Mouse (Mus musculus) ES-E14 (cell line): ENCODE results near the gene Sec22c. TPM values are rescaled to one million over a fixed set of nuclear protein-coding genes. Genes with fewer than 3 reads are reported as not detected.

ENCODE experiments used
- DNase-seq: peaks from one replicate; pipeline ENCODE4 v3.0.0-alpha.2; 2013; ENCODE audit warnings: low read depth, low spot score
- H3K27ac ChIP-seq: 2 replicates; pipeline ENCODE4 v1.5.1; 2012; ENCODE audit warnings: low read depth, mild to moderate bottlenecking, low read length, moderate library complexity, mixed read lengths; ENCODE audit not compliant: poor library complexity, insufficient read depth, severe bottlenecking
- H3K36me3 ChIP-seq: 2 replicates; pipeline ENCODE4 v1.6.1; 2012; ENCODE audit warnings: mild to moderate bottlenecking, low read length, moderate library complexity, mixed read lengths; ENCODE audit not compliant: control insufficient read depth, poor library complexity, insufficient read depth, severe bottlenecking
- H3K4me1 ChIP-seq, 2 experiments: fragments of 150-350 bp in 1 of 2; sonication (generic) in 1 of 2; 2 replicates each; pipeline ENCODE4 v1.6.1; 2012; ENCODE audit warnings: low read length in 2 of 2, mild to moderate bottlenecking in 1 of 2, mixed read lengths in 1 of 2; ENCODE audit not compliant: control insufficient read depth in 2 of 2, insufficient read depth in 2 of 2, poor library complexity in 1 of 2
- H3K4me3 ChIP-seq, 2 experiments: fragments of 150-350 bp in 1 of 2; sonication (generic) in 1 of 2; 2 replicates each; pipeline ENCODE4 v1.5.1; 2012; ENCODE audit warnings: low read length in 2 of 2, low read depth in 1 of 2, mild to moderate bottlenecking in 1 of 2, mixed read lengths in 1 of 2; ENCODE audit not compliant: insufficient read depth in 1 of 2, poor library complexity in 1 of 2, severe bottlenecking in 1 of 2
- H3K9ac ChIP-seq: 2 replicates; pipeline ENCODE4 v1.6.1; 2012; ENCODE audit warnings: low read depth, mild to moderate bottlenecking, low read length, mixed read lengths; ENCODE audit not compliant: poor library complexity, insufficient read depth, severe bottlenecking
- H3K9me3 ChIP-seq: fragments of 150-350 bp; sonication (generic); 2 replicates; pipeline ENCODE4 v1.6.1; 2012; ENCODE audit warnings: low read depth, mild to moderate bottlenecking, low read length; ENCODE audit not compliant: control insufficient read depth, insufficient read depth
- CHD2 ChIP-seq: IDR thresholded peaks from 2 replicates; pipeline ENCODE4 v1.6.1; 2014; ENCODE audit warnings: mild to moderate bottlenecking, low read depth, low read length, inconsistent platforms
- HCFC1 ChIP-seq: IDR thresholded peaks from 2 replicates; pipeline ENCODE4 v1.6.1; 2012; ENCODE audit warnings: low read length, inconsistent platforms, borderline replicate concordance; ENCODE audit not compliant: insufficient read depth
- MAFK ChIP-seq: IDR thresholded peaks from 2 replicates; pipeline ENCODE4 v1.6.1; 2014; ENCODE audit warnings: mild to moderate bottlenecking, low read depth, low read length, inconsistent platforms; ENCODE audit not compliant: insufficient read depth
- ZC3H11A ChIP-seq: IDR thresholded peaks from 2 replicates; pipeline ENCODE4 v1.6.1; 2012; ENCODE audit warnings: low read depth, mild to moderate bottlenecking, inconsistent platforms, low read length, borderline replicate concordance
- ZNF384 ChIP-seq: IDR thresholded peaks from 2 replicates; pipeline ENCODE4 v1.6.1; 2012; ENCODE audit warnings: low read depth, low read length, inconsistent platforms
- in situ Hi-C, 2 experiments: fragments of 600-800 bp; cut with MboI; formaldehyde crosslinking; loops; one replicate each; pipeline ENCODE4 v1.15.1; 2025; ENCODE audit warnings: low sequenced_read_pairs in 2 of 2, inconsistent platforms in 1 of 2; ENCODE audit not compliant: unreplicated experiment in 2 of 2
- total RNA-seq: library from RNA; depleted of rRNA; stranded (reverse); fragments of 300-350 nt; gene quantifications from 2 replicates; pipeline ENCODE4 v1.2.3, GENCODE M21; 2012

Sec22c gene
- total RNA-seq, 1 experiment: 11.2 TPM

- in situ Hi-C loops: no loop called here
- H3K36me3 ChIP-seq: no peaks in the 10 kb centered on the region
Observed at GRCm38 (mm10) chr9:121656322-121656721, 49.0 kb downstream of the Sec22c start.

DNA sequence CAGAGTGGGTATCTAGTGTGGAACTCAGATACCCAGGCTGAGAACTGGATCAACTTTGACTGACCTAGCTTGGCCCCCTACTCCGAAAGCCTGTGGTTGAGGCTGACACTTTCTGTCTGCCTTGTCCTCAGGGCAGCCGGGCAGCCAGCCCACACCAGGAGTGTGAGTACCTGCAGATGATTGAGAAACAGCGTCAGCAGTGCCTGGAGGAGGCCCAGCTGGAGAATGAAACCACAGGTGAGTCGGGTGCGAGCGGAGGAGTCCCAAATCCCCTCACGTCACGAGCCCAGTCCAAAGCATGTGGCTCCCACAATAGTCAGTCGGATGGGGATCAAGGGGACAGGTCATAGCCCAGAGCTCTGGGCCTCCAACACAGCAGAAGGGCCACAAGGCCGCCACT, 51.6 kb downstream of the Sec22c start:
- Histone ChIP-seq H3K36me3 (no peaks in the 10 kb centered on the region), H3K9ac (no peak overlapping the region), H3K4me1 (no peaks in the 10 kb centered on the region), H3K27ac (no peak overlapping the region), H3K9me3 (no peaks in the 10 kb centered on the region), H3K4me3 (no peak overlapping the region)
- no peak for TF ChIP-seq HCFC1
- TF ChIP-seq ZC3H11A: no peak
- no peak for TF ChIP-seq CHD2
- TF ChIP-seq MAFK: no peak
- TF ChIP-seq ZNF384: no peak
- in situ Hi-C loops: no loop called here
- DNase-seq: no peak

More at GRCm38 (mm10) chr9:121656322-121656721, 49.0 kb downstream of the Sec22c start:
- H3K27ac ChIP-seq: no peak overlapping the region
- H3K9ac ChIP-seq: no peak overlapping the region
- no peaks in the 10 kb centered on the region for H3K4me1 ChIP-seq
- no peak for DNase-seq
- H3K4me3 ChIP-seq: no peak overlapping the region
- H3K9me3 ChIP-seq: no peaks in the 10 kb centered on the region
- no peak for TF ChIP-seq HCFC1
- TF ChIP-seq ZC3H11A: no peak
- no peak for TF ChIP-seq MAFK
- TF ChIP-seq ZNF384: no peak
- TF ChIP-seq CHD2: no peak

- H3K9me3 ChIP-seq: no peaks in the 10 kb centered on the region
- no peak overlapping the region for H3K27ac ChIP-seq
- no peaks in the 10 kb centered on the region for H3K36me3 ChIP-seq
- H3K4me1 ChIP-seq: no peaks in the 10 kb centered on the region; a peak in 1 of 4 replicates
- no peak overlapping the region for H3K9ac ChIP-seq
- no peak for DNase-seq
- in situ Hi-C loops: no loop called here
- no peak for TF ChIP-seq CHD2
- TF ChIP-seq ZC3H11A: no peak
- H3K4me3 ChIP-seq: no peak overlapping the region
Observed at GRCm38 (mm10) chr9:121647026-121647425, 58.3 kb downstream of the Sec22c start.

DNA sequence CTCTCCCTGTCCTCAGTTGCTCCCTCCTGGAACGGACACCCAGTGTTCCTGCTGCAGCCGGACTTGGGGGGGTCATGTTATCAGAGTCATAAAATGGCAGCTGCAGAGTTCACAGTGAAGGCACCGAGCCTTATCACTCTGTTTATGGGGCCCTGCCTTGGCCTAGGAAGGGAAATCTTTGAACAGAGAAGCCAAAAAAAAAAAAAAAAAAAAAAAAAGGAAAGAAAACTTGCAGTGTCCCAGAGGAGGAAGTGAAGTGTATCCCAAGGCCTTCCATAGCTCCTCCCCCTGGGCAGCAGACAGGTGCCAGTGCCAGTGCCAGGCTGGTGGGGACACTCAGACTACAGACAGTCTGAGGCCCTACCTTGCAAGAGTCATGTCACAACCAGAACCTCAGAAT, 60.4 kb downstream of the Sec22c start:
- no peak for DNase-seq
- Histone ChIP-seq H3K9me3 (no peaks in the 10 kb centered on the region), H3K27ac (no peak overlapping the region), H3K4me1 (peaks cover 0 to 2% of the 10 kb centered on the region in 2 experiments; a peak in 1 of 4 replicates), H3K4me3 (no peak overlapping the region), H3K36me3 (no peaks in the 10 kb centered on the region), H3K9ac (no peak overlapping the region)
- in situ Hi-C loops: no loop called here
- no peak for TF ChIP-seq HCFC1
- no peak for TF ChIP-seq CHD2
- no peak for TF ChIP-seq ZC3H11A
- TF ChIP-seq ZNF384: no peak
- no peak for TF ChIP-seq MAFK

- Histone ChIP-seq H3K9me3 (no peaks in the 10 kb centered on the region), H3K9ac (peak within 1 kb of the TSS; percentile 83), H3K4me3 (peak within 1 kb of the TSS; percentile 82 to 90), H3K36me3 (no peaks in the 10 kb centered on the region), H3K4me1 (peaks cover 0 to 2% of the 10 kb centered on the region in 2 experiments; a peak in 1 of 4 replicates), H3K27ac (no peak within 1 kb of the TSS)
- in situ Hi-C loops: no loop called here
- TF ChIP-seq ZNF384 (no peak), HCFC1 (no peak), MAFK (no peak), ZC3H11A (no peak), CHD2 (no peak)
- peak; percentile 71 for DNase-seq
Observed at GRCm38 (mm10) chr9:121642401-121643181, 62.7 kb downstream of the Sec22c start, which contains the start of gene Vipr1. TSS of gene Vipr1 (plus strand) at chr9:121642716.
